Comparison of ENCODE assay signal across 9 mouse cellular contexts in genomic region chr10:75632633-75633032, GRCm38 (mm10). TPM values are rescaled to one million over a fixed set of nuclear protein-coding genes. Genes with fewer than 3 reads are reported as not detected.
DNase-seq lines count a peak whose midpoint lies in the region; ATAC-seq lines count a peak whose summit lies in the region.
"Had no signal": no experiment of that assay in that cellular context is flagged by ENCODE, and none has a peak within 500 bp of the region (broad histone marks: within the 10 kb centered on the region; RNA-seq: fewer than 3 reads in every experiment).

No protein-coding gene starts in this region.

- DNase-seq in heart, adult 11 months: peak; percentile 99
- DNase-seq in right cerebral cortex, postnatal 10 days (ENCODE audit: low spot score in 2 of 2): peak; percentile 46 to 58
- no peak for DNase-seq in right cerebral cortex, postnatal 4 days
- no peak for DNase-seq in intestine, embryonic 14.5 days (ENCODE audit: low spot score)
- no peak for DNase-seq in left cerebral cortex, postnatal 36 days (ENCODE audit: low spot score in 2 of 2)
- DNase-seq in c-Kit-positive CD71-positive TER-119-positive erythroid progenitor cells, embryonic 14.5 days (ENCODE audit: low spot score): no peak
- DNase-seq in right cerebral cortex, adult 18-20 months: no peak

- H3K27ac ChIP-seq in heart, embryonic 12.5 days (ENCODE audit: poor library complexity, severe bottlenecking): no peak overlapping the region
- peak overlapping the region; percentile 22; the same call in 1 of the 2 replicates for H3K27ac ChIP-seq in intestine, embryonic 14.5 days (ENCODE audit: low read depth)
- H3K27ac ChIP-seq: neural tube, embryonic 13.5 days had no signal

- H3K4me1 ChIP-seq in heart, embryonic 12.5 days (replicated peaks): 0 out of 2 replicates have a peak, but pooled peaks cover 4% of the 10 kb centered on the region
- peaks cover under 1% of the 10 kb centered on the region; the same call in 1 of the 2 replicates for H3K4me1 ChIP-seq in intestine, embryonic 14.5 days (replicated peaks; ENCODE audit: control insufficient read depth, insufficient read depth, low read length)
- H3K4me1 ChIP-seq: neural tube, embryonic 13.5 days had no signal

- ATAC-seq in heart, embryonic 12.5 days (ENCODE audit: insufficient number of reproducible peaks, low FRiP score): no peak
- ATAC-seq in intestine, embryonic 14.5 days (replicated peaks; ENCODE audit: low FRiP score, low TSS enrichment, low read depth): no peak

- H3K36me3 ChIP-seq in heart, embryonic 12.5 days: no peaks in the 10 kb centered on the region
- no peaks in the 10 kb centered on the region for H3K36me3 ChIP-seq in intestine, embryonic 14.5 days (ENCODE audit: control insufficient read depth, insufficient read depth, low read length)
- H3K36me3 ChIP-seq: neural tube, embryonic 13.5 days had no signal

- no peaks in the 10 kb centered on the region for H3K27me3 ChIP-seq in heart, embryonic 12.5 days (replicated peaks)
- no peaks in the 10 kb centered on the region for H3K27me3 ChIP-seq in intestine, embryonic 14.5 days (replicated peaks; ENCODE audit: control insufficient read depth, insufficient read depth, low read length)
- H3K27me3 ChIP-seq: neural tube, embryonic 13.5 days had no signal

- no peak overlapping the region for H3K4me2 ChIP-seq in heart, embryonic 12.5 days
- no peak overlapping the region for H3K4me2 ChIP-seq in intestine, embryonic 14.5 days (ENCODE audit: low read length)
- H3K4me2 ChIP-seq: neural tube, embryonic 13.5 days had no signal

- no peak overlapping the region for H3K9ac ChIP-seq in heart, embryonic 12.5 days
- no peak overlapping the region for H3K9ac ChIP-seq in intestine, embryonic 14.5 days (ENCODE audit: low read length)
- H3K9ac ChIP-seq: neural tube, embryonic 13.5 days had no signal

- H3K9me3 ChIP-seq in heart, embryonic 12.5 days (replicated peaks): 0 out of 2 replicates have a peak, but pooled peaks cover 6% of the 10 kb centered on the region
- no peaks in the 10 kb centered on the region for H3K9me3 ChIP-seq in intestine, embryonic 14.5 days (ENCODE audit: control insufficient read depth, low read length)
- H3K9me3 ChIP-seq: neural tube, embryonic 13.5 days had no signal

- intact Hi-C loops in left cerebral cortex, postnatal 36 days (cut with DNase I): no loop called here

- H3K4me3 ChIP-seq in heart, embryonic 12.5 days: no peak overlapping the region
- H3K4me3 ChIP-seq in intestine, embryonic 14.5 days (ENCODE audit: low read depth, low read length): no peak overlapping the region
- H3K4me3 ChIP-seq: neural tube, embryonic 13.5 days had no signal

- WGBS in heart, embryonic 12.5 days: 53% methylated on average over 5 of the region's 5 CpGs
- WGBS in intestine, embryonic 14.5 days: 43% methylated on average over 5 of the region's 5 CpGs

RNA-seq across cellular contexts. Expression of gene Susd2, which starts 11.2 kb away (rescaled TPM):
- 4.5 and 5.1 TPM in 2 replicates for polyA plus RNA-seq in heart, embryonic 12.5 days (2016; fragmentation: Nextera tagmentation; extraction: Ambion mirVana)
- polyA plus RNA-seq in intestine, embryonic 14.5 days (2014; fragmentation: Nextera tagmentation; extraction: Ambion mirVana): 11.8 and 13.0 TPM in 2 replicates
- total RNA-seq in left cerebral cortex, postnatal 36 days (2021): 1 to 10 TPM; 7.8 to 8.3 TPM

RNA-seq across cellular contexts. Expression of gene Ggt5, which starts 43.5 kb away (rescaled TPM):
- 6.1 and 7.7 TPM in 2 replicates for polyA plus RNA-seq in heart, embryonic 12.5 days (2016; fragmentation: Nextera tagmentation; extraction: Ambion mirVana)
- 7.8 and 8.4 TPM in 2 replicates for polyA plus RNA-seq in intestine, embryonic 14.5 days (2014; fragmentation: Nextera tagmentation; extraction: Ambion mirVana)
- 1 to 10 TPM; 1.6 to 2.9 TPM for total RNA-seq in left cerebral cortex, postnatal 36 days (2021)

Comparison
In these comparisons a context has a peak if more than half of its experiments do, and no peak if none do; other contexts are left out.
1. DNase-seq: peak in heart, adult 11 months (single experiment) and right cerebral cortex, postnatal 10 days (2 of 2); none in right cerebral cortex, postnatal 4 days (single experiment), intestine, embryonic 14.5 days (single experiment), left cerebral cortex, postnatal 36 days (0 of 2), c-Kit-positive CD71-positive TER-119-positive erythroid progenitor cells, embryonic 14.5 days (single experiment) and right cerebral cortex, adult 18-20 months (single experiment).